26 mouse cellular contexts compared by ENCODE assay signal in the genomic region with DNA sequence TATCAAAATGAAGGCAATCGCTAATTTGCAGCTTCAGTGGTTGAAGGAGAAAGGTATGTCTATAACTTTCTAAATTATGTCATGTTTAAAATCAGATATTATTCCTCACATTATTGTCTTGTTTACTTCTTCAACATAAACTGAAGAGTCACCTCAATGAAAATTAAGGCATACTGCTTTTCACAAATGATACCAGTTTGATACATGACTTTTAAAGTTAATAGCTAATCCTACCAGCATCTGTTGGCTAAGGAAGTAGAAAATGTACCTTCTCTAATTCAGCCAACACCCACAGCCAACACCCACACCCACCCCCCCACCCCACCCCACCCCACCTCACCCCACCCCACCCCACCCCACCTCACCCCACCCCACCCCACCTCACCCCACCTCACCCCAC.
"Had no signal": no experiment of that assay in that cellular context is flagged by ENCODE, and none has a peak within 500 bp of the region (broad histone marks: within the 10 kb centered on the region; RNA-seq: fewer than 3 reads in every experiment).

No protein-coding gene starts in this region.

- H3K9me3 ChIP-seq: limb, embryonic 10.5 days; limb, embryonic 12.5 days; limb, embryonic 13.5 days; limb, embryonic 15.5 days; liver, embryonic 12.5 days; liver, embryonic 13.5 days; liver, embryonic 15.5 days; lung, embryonic 15.5 days; megakaryocyte, embryonic 14.5 days; midbrain, embryonic 10.5 days; midbrain, embryonic 12.5 days; midbrain, embryonic 13.5 days; midbrain, embryonic 15.5 days; neural tube, embryonic 12.5 days; neural tube, embryonic 13.5 days had no signal

- H3K4me1 ChIP-seq: limb, embryonic 12.5 days; limb, embryonic 13.5 days; limb, embryonic 15.5 days; liver, embryonic 15.5 days; lung, embryonic 15.5 days; midbrain, embryonic 10.5 days; midbrain, embryonic 12.5 days; midbrain, embryonic 13.5 days; midbrain, embryonic 15.5 days; neural tube, embryonic 12.5 days; neural tube, embryonic 13.5 days had no signal

- H3K27ac ChIP-seq: limb, embryonic 10.5 days; limb, embryonic 12.5 days; limb, embryonic 13.5 days; limb, embryonic 15.5 days; liver, embryonic 12.5 days; liver, embryonic 13.5 days; liver, embryonic 14.5 days; liver, embryonic 15.5 days; macrophage; midbrain, embryonic 10.5 days; midbrain, embryonic 12.5 days; midbrain, embryonic 13.5 days; midbrain, embryonic 15.5 days; neural tube, embryonic 12.5 days; neural tube, embryonic 13.5 days had no signal

- DNase-seq: left cerebral cortex, postnatal 4 days; lung, adult 2 months; midbrain, embryonic 14.5 days had no signal

- H3K9ac ChIP-seq: limb, embryonic 12.5 days; limb, embryonic 13.5 days; limb, embryonic 15.5 days; liver, embryonic 12.5 days; liver, embryonic 13.5 days; liver, embryonic 14.5 days; liver, embryonic 15.5 days; liver, postnatal 0 days; lung, embryonic 14.5 days; lung, embryonic 15.5 days; midbrain, embryonic 12.5 days; midbrain, embryonic 13.5 days; midbrain, embryonic 15.5 days; neural tube, embryonic 12.5 days; neural tube, embryonic 13.5 days had no signal

- H3K4me3 ChIP-seq: limb, embryonic 10.5 days; limb, embryonic 12.5 days; limb, embryonic 13.5 days; limb, embryonic 15.5 days; liver, embryonic 12.5 days; liver, embryonic 13.5 days; liver, embryonic 15.5 days; lung, embryonic 15.5 days; midbrain, embryonic 10.5 days; midbrain, embryonic 12.5 days; midbrain, embryonic 13.5 days; midbrain, embryonic 15.5 days; myocyte; neural tube, embryonic 12.5 days; neural tube, embryonic 13.5 days had no signal

- ATAC-seq: midbrain, embryonic 13.5 days; midbrain, embryonic 15.5 days; midbrain, embryonic 16.5 days had no signal

- H3K4me2 ChIP-seq: limb, embryonic 12.5 days; limb, embryonic 13.5 days; limb, embryonic 15.5 days; liver, embryonic 11.5 days; liver, embryonic 12.5 days; liver, embryonic 13.5 days; liver, embryonic 15.5 days; lung, embryonic 14.5 days; lung, embryonic 15.5 days; midbrain, embryonic 11.5 days; midbrain, embryonic 12.5 days; midbrain, embryonic 13.5 days; midbrain, embryonic 15.5 days; neural tube, embryonic 12.5 days; neural tube, embryonic 13.5 days had no signal

- H3K36me3 ChIP-seq: limb, embryonic 10.5 days; limb, embryonic 12.5 days; limb, embryonic 13.5 days; limb, embryonic 15.5 days; liver, embryonic 12.5 days; liver, embryonic 13.5 days; liver, embryonic 15.5 days; lung, embryonic 15.5 days; midbrain, embryonic 10.5 days; midbrain, embryonic 12.5 days; midbrain, embryonic 13.5 days; midbrain, embryonic 15.5 days; neural tube, embryonic 12.5 days; neural tube, embryonic 13.5 days had no signal

- H3K27me3 ChIP-seq: limb, embryonic 12.5 days; limb, embryonic 13.5 days; limb, embryonic 15.5 days; liver, embryonic 12.5 days; liver, embryonic 13.5 days; liver, embryonic 15.5 days; lung, embryonic 15.5 days; megakaryocyte, embryonic 14.5 days; midbrain, embryonic 12.5 days; midbrain, embryonic 13.5 days; midbrain, embryonic 15.5 days; neural tube, embryonic 12.5 days; neural tube, embryonic 13.5 days had no signal
